Mouse (Mus musculus): ENCODE measurements around the gene Crbn.

Crbn gene

DNA sequence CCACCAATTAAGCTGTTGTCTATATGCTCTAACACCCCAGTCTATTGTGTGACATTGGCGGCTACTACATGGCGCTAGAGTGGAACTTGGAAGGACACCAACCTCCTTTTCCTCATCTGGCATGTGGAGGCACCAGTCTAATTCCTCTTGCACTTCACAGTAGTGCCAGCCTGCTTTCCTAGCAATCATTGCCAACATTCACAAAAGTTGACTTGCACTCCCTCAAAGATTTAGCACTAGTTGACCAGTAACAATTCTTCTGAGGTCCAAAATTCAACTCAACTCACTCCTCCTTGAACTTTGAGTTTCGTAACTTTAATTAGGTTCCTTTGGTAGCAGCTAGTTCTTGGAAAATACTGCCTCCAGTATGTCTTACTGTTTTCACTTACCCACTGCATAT is 10.8 kb upstream of the Crbn start:
- Histone ChIP-seq H3K4me1 (replicated peaks; ENCODE audit: low read depth, low read length) (no peaks in the 10 kb centered on the region), H3K9me3 (ENCODE audit: low read length) (no peaks in the 10 kb centered on the region), H3K36me3 (ENCODE audit: insufficient read depth, low read length) (no peaks in the 10 kb centered on the region), H3K4me3 (replicated peaks; ENCODE audit: low read length) (no peak overlapping the region), H3K27me3 (ENCODE audit: insufficient read depth, low read length) (no peaks in the 10 kb centered on the region)
- TF ChIP-seq NANOG (IDR thresholded peaks at IDR 0.05; ENCODE audit: borderline replicate concordance, low read length) (no peak), POU5F1 (IDR thresholded peaks at IDR 0.05; ENCODE audit: borderline replicate concordance, low read length) (no peak), CTCF (conservative IDR thresholded peaks at IDR 0.05; ENCODE audit: low read length) (no peak)

GRCm38 (mm10) chr6:106809161-106809560 is 9.3 kb upstream of the Crbn start:
- no peak overlapping the region for H3K4me3 ChIP-seq (replicated peaks; ENCODE audit: low read length)
- no peaks in the 10 kb centered on the region for H3K4me1 ChIP-seq (replicated peaks; ENCODE audit: low read depth, low read length)
- H3K27me3 ChIP-seq (ENCODE audit: insufficient read depth, low read length), result no peaks in the 10 kb centered on the region
- H3K9me3 ChIP-seq (ENCODE audit: low read length), result no peaks in the 10 kb centered on the region
- H3K36me3 ChIP-seq (ENCODE audit: insufficient read depth, low read length), result no peaks in the 10 kb centered on the region
- TF ChIP-seq NANOG (IDR thresholded peaks at IDR 0.05; ENCODE audit: borderline replicate concordance, low read length) (no peak), POU5F1 (IDR thresholded peaks at IDR 0.05; ENCODE audit: borderline replicate concordance, low read length) (no peak), CTCF (conservative IDR thresholded peaks at IDR 0.05; ENCODE audit: low read length) (no peak)

GRCm38 (mm10) chr6:106804904-106805303 is 5.0 kb upstream of the Crbn start:
- Histone ChIP-seq H3K27me3 (ENCODE audit: insufficient read depth, low read length) (no peaks in the 10 kb centered on the region), H3K4me3 (replicated peaks; ENCODE audit: low read length) (no peak overlapping the region), H3K36me3 (ENCODE audit: insufficient read depth, low read length) (no peaks in the 10 kb centered on the region), H3K4me1 (replicated peaks; ENCODE audit: low read depth, low read length) (no peaks in the 10 kb centered on the region), H3K9me3 (ENCODE audit: low read length) (no peaks in the 10 kb centered on the region)
- TF ChIP-seq CTCF (conservative IDR thresholded peaks at IDR 0.05; ENCODE audit: low read length) (peak; percentile 49), POU5F1 (IDR thresholded peaks at IDR 0.05; ENCODE audit: borderline replicate concordance, low read length) (no peak), NANOG (IDR thresholded peaks at IDR 0.05; ENCODE audit: borderline replicate concordance, low read length) (no peak)

DNA sequence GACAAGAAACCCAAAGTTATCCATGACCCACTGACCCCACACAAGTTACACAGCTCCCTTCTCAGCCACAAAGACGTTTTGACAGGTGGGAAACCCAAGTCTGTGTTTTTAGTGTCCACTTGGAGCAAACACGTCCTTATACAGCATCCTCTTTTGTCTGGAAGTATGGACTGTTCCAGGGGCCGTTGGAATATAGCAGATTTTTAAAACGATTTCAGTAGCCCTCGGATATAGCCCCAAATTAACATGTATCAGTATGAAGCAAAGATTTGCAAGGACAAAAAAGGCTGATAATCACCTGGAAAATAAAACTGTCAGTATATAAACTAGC is 315 bp upstream of the Crbn start:
- no peak for TF ChIP-seq POU5F1 (IDR thresholded peaks at IDR 0.05; ENCODE audit: borderline replicate concordance, low read length)
- H3K27me3 ChIP-seq (ENCODE audit: insufficient read depth, low read length), result no peaks in the 10 kb centered on the region
- H3K4me3 ChIP-seq (replicated peaks; ENCODE audit: low read length), result peak overlapping the region; percentile 94
- no peaks in the 10 kb centered on the region for H3K9me3 ChIP-seq (ENCODE audit: low read length)
- H3K4me1 ChIP-seq (replicated peaks; ENCODE audit: low read depth, low read length), result peaks cover 11% of the 10 kb centered on the region
- H3K36me3 ChIP-seq (ENCODE audit: insufficient read depth, low read length), result peaks cover 7% of the 10 kb centered on the region

DNA sequence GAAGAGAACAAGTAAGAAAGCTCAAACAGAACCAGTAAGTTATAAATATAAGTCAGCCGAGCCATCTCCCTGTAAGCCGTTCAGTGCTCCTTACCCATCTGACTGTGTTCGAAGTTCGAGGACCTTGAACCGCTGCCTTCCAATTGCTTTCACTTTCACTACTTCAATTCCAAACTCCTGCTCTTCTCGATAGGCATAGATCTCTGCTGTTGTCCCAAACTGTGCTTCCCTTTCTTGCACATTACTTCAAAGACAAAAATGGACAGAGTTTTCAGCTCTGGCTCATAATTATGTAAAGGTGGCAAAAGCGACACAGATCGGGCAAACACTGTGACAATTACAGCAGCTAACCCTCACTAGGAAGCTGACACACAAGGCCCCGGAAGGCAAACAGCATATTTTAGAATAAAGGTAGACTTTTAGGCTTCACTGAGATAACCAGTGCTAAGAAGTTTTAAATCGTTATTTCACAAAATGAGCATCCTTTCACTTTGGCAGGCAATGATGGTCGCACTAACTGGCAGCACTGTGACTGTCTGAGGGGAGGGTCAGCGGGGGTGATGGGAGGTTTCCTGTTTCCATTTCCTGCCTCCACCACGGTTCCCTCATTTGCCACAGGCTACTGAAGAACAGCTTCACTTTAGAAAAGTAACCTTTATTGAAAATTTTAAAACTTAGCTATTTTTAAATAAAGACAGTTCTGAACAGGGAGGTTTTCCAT is 5.6 kb downstream of the Crbn start:
- peaks cover 14% of the 10 kb centered on the region for H3K4me1 ChIP-seq (replicated peaks; ENCODE audit: low read depth, low read length)
- no peak overlapping the region for H3K4me3 ChIP-seq (replicated peaks; ENCODE audit: low read length)
- no peaks in the 10 kb centered on the region for H3K27me3 ChIP-seq (ENCODE audit: insufficient read depth, low read length)
- TF ChIP-seq NANOG (IDR thresholded peaks at IDR 0.05; ENCODE audit: borderline replicate concordance, low read length) (no peak), CTCF (conservative IDR thresholded peaks at IDR 0.05; ENCODE audit: low read length) (no peak), POU5F1 (IDR thresholded peaks at IDR 0.05; ENCODE audit: borderline replicate concordance, low read length) (no peak)
- H3K36me3 ChIP-seq (ENCODE audit: insufficient read depth, low read length), result peaks cover 52% of the 10 kb centered on the region
- H3K9me3 ChIP-seq (ENCODE audit: low read length), result no peaks in the 10 kb centered on the region

- TF ChIP-seq POU5F1 (IDR thresholded peaks at IDR 0.05; ENCODE audit: borderline replicate concordance, low read length) (no peak), NANOG (IDR thresholded peaks at IDR 0.05; ENCODE audit: borderline replicate concordance, low read length) (no peak), CTCF (conservative IDR thresholded peaks at IDR 0.05; ENCODE audit: low read length) (no peak)
- Histone ChIP-seq H3K36me3 (ENCODE audit: insufficient read depth, low read length) (peaks cover 56% of the 10 kb centered on the region), H3K9me3 (ENCODE audit: low read length) (no peaks in the 10 kb centered on the region), H3K4me3 (replicated peaks; ENCODE audit: low read length) (no peak overlapping the region), H3K4me1 (replicated peaks; ENCODE audit: low read depth, low read length) (peaks cover 8% of the 10 kb centered on the region), H3K27me3 (ENCODE audit: insufficient read depth, low read length) (no peaks in the 10 kb centered on the region)
These were observed 6.3 kb downstream of the Crbn start for GRCm38 (mm10) chr6:106793621-106794020.

GRCm38 (mm10) chr6:106793088-106793487 is 6.8 kb downstream of the Crbn start:
- no peak for TF ChIP-seq CTCF (conservative IDR thresholded peaks at IDR 0.05; ENCODE audit: low read length)
- TF ChIP-seq POU5F1 (IDR thresholded peaks at IDR 0.05; ENCODE audit: borderline replicate concordance, low read length), result no peak
- no peak for TF ChIP-seq NANOG (IDR thresholded peaks at IDR 0.05; ENCODE audit: borderline replicate concordance, low read length)
- Histone ChIP-seq H3K4me3 (replicated peaks; ENCODE audit: low read length) (no peak overlapping the region), H3K4me1 (replicated peaks; ENCODE audit: low read depth, low read length) (0 out of 2 replicates have a peak, but pooled peaks cover 4% of the 10 kb centered on the region), H3K9me3 (ENCODE audit: low read length) (no peaks in the 10 kb centered on the region), H3K36me3 (ENCODE audit: insufficient read depth, low read length) (peaks cover 60% of the 10 kb centered on the region), H3K27me3 (ENCODE audit: insufficient read depth, low read length) (no peaks in the 10 kb centered on the region)

GRCm38 (mm10) chr6:106792486-106792885 is 7.4 kb downstream of the Crbn start:
- H3K4me3 ChIP-seq (replicated peaks; ENCODE audit: low read length), result no peak overlapping the region
- no peak for TF ChIP-seq NANOG (IDR thresholded peaks at IDR 0.05; ENCODE audit: borderline replicate concordance, low read length)
- TF ChIP-seq POU5F1 (IDR thresholded peaks at IDR 0.05; ENCODE audit: borderline replicate concordance, low read length), result no peak
- TF ChIP-seq CTCF (conservative IDR thresholded peaks at IDR 0.05; ENCODE audit: low read length), result no peak
- 0 out of 2 replicates have a peak, but pooled peaks cover 4% of the 10 kb centered on the region for H3K4me1 ChIP-seq (replicated peaks; ENCODE audit: low read depth, low read length)
- H3K9me3 ChIP-seq (ENCODE audit: low read length), result no peaks in the 10 kb centered on the region
- H3K36me3 ChIP-seq (ENCODE audit: insufficient read depth, low read length), result peaks cover 65% of the 10 kb centered on the region
- H3K27me3 ChIP-seq (ENCODE audit: insufficient read depth, low read length), result no peaks in the 10 kb centered on the region

GRCm38 (mm10) chr6:106791429-106791828 is 8.4 kb downstream of the Crbn start:
- no peaks in the 10 kb centered on the region for H3K27me3 ChIP-seq (ENCODE audit: insufficient read depth, low read length)
- H3K36me3 ChIP-seq (ENCODE audit: insufficient read depth, low read length), result peaks cover 70% of the 10 kb centered on the region
- H3K4me1 ChIP-seq (replicated peaks; ENCODE audit: low read depth, low read length), result 0 out of 2 replicates have a peak, but pooled peaks cover 4% of the 10 kb centered on the region
- TF ChIP-seq NANOG (IDR thresholded peaks at IDR 0.05; ENCODE audit: borderline replicate concordance, low read length) (no peak), CTCF (conservative IDR thresholded peaks at IDR 0.05; ENCODE audit: low read length) (no peak), POU5F1 (IDR thresholded peaks at IDR 0.05; ENCODE audit: borderline replicate concordance, low read length) (no peak)
- H3K9me3 ChIP-seq (ENCODE audit: low read length), result no peaks in the 10 kb centered on the region
- H3K4me3 ChIP-seq (replicated peaks; ENCODE audit: low read length), result no peak overlapping the region

All from E14TG2a.4 (cell line).